Mouse (Mus musculus): ENCODE data around the gene Hmgn2.

GRCm38 (mm10) chr4:133994697-133995096, 26.2 kb upstream of the Hmgn2 start:
- no peak for TF ChIP-seq CTCF (IDR thresholded peaks at IDR 0.05; ENCODE audit: low read depth, low read length)
- no peak for TF ChIP-seq POLR2A (IDR thresholded peaks at IDR 0.05; ENCODE audit: borderline replicate concordance, low read depth, low read length)
